Mouse (Mus musculus): ENCODE data around the gene Nsl1.

Nsl1 gene

DNA sequence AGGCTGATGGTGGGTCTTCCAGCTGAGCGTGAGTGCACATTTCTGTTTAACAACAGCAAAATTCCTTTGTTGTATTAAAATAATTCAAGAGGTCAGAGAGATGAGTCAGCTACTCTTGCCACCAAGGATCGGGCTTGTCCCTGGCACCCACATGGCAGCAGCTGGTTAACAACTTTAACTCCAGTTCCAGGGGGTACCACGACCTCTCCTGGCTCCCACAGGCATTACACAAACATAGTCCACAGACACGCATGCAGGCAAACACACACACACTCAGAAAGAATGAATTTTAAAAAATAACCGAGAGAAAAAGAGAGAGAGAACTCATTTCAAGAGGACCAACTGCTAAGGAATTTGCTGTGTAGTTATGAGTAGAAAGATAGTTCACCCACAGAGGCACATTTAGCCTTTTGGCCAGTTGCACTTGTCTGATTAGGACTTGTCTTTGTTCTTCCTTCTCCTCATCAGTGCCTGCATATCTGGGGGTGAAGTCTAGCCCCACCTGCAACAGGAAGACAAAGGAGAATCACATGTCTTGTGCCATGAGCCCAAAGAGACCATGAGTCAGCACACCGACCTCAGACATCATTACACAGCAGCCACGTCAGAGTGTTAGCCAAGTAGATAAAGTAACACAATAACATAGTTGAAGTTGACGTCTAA is 7.8 kb upstream of the Nsl1 start:
- no peak for DNase-seq (ENCODE audit: low spot score)

DNA sequence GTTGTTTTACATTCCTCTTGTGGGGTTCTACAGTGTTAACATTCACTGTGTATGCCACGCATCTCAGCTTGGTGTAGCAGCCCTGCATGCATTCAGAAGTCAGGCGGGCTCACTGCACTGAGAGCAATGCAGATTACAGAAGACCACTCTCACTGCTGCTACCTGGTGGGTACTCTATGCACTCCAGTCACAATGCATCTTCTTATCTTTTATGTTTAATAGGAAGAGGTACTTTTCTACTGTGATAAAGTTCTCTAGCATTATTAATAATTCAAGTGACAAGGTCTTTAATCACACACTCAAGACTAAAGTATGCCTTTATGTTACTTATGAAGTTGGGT is 7.3 kb upstream of the Nsl1 start:
- no peak for DNase-seq (ENCODE audit: low spot score)

GRCm38 (mm10) chr1:191057461-191057860 is 5.4 kb upstream of the Nsl1 start:
- no peak for DNase-seq (ENCODE audit: low spot score)

DNA sequence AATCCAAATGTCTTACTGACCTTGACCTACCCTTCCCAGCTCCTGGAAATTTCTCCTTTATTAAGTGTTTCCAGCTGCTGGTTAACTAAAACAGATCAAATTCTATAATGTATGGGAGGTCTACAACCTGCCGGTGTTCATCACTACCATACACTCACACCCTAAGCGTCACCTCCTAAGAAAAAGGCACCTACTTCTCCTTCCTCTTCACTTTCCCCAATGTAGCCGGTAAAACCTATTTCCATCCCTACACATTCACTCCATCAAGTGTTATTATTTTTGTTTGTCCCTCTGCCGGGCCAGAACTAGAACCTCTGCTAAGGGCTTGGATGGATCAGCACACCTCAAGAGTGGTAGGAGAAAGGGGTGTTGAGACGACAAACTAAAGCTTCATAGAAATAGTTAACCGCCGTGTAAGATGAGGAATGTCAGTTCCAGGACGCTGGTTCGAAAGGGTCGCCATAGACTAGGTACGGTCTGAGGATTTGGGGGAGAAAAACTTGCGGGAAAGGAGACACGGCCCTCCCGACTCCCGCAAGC is 501 bp upstream of the Nsl1 start:
- no peak for DNase-seq (ENCODE audit: low spot score)

- no peak for DNase-seq (ENCODE audit: low spot score)
Measured at GRCm38 (mm10) chr1:191063700-191064099, 888 bp downstream of the Nsl1 start.

- DNase-seq (ENCODE audit: low spot score): no peak
Measured at GRCm38 (mm10) chr1:191064535-191064934, 1.7 kb downstream of the Nsl1 start.

- DNase-seq (ENCODE audit: low spot score): no peak
Measured at GRCm38 (mm10) chr1:191065188-191065587, 2.4 kb downstream of the Nsl1 start.

GRCm38 (mm10) chr1:191068377-191068776 is 5.6 kb downstream of the Nsl1 start:
- DNase-seq (ENCODE audit: low spot score): no peak

- no peak for DNase-seq (ENCODE audit: low spot score)
Measured at GRCm38 (mm10) chr1:191070259-191070658, 7.4 kb downstream of the Nsl1 start.

DNA sequence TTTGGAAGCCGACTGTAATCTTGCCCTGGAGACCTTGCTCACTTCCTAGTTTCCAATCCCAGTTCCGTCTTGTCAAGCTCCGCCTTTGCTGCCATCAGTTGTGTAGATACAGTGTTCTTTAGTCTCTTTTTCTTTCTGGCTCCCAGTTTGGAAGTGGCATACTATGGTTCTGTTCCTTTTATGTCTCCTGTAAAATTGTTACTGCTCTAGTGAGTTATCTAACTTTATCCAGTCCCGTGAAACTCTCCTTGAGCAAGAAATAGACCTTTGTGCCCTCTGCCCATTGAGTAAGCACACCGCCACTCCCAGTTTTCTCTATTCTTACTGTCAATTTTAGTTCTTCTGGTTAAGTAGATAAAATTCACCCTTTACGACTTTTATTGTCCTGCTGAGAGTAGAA is 8.8 kb downstream of the Nsl1 start:
- no peak for DNase-seq (ENCODE audit: low spot score)

DNA sequence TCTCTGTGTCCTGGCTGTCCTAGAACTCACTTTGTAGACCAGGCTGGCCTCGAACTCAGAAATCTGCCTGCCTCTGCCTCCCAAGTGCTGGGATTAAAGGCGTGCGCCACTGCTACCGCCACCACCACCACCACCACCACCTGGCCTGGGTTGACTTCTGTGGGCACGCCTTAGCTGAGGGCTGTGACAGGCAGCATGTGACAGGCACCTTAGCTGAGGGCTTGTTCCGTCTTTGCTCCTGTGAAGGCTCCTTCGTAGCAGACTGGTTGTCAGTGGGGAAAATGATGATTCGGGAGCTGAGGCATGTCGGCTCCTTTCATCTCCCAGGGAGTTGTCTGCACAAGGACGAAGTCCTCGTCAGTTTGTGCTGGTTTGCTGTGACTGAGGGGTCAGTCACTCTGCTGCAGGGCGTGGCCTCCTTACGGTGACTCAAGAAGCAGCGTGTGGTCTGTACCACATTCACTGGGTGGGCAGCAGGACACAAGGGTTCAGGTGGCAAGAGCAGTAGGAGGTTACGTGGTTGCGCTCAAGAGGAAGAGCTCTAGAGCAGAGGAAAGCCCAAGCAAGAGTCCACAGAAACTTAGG is 9.6 kb downstream of the Nsl1 start:
- no peak for DNase-seq (ENCODE audit: low spot score)

- DNase-seq (ENCODE audit: low spot score): no peak
Measured at GRCm38 (mm10) chr1:191073001-191073400, 10.2 kb downstream of the Nsl1 start.

- DNase-seq (ENCODE audit: low spot score): no peak
Measured at GRCm38 (mm10) chr1:191073486-191073885, 10.7 kb downstream of the Nsl1 start.

DNA sequence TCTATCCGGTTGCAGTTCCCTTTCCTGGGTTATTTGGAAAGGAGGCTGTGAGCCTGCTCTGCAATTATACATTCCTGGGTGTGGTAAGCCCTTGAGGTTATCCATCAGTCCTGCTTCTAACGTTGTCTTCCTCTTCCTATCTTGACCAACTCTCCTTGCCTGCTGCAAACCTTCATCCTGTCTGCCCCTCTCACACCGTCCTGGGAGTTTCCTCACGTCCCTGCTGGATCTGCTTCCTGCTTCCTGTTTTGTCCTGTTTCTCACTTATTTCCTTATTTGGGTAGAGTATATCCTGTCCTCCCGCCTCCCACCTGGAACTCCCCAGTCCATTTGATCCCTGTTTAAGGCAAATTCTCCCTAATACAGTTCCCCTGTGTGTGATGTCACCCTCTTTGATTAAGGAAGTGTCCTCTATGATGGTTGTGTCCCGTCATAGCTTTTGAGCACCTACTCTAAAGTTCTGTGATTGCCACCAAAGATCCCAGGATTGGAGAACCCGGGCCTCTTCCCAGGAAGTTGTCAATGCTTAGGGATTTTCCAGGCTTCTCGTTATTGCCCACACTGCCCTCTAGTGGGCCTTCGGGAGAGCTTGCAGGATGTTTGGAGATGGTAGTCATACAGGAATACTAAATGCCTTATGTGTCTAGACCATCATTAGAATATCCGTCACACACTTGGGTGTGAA is 12.5 kb downstream of the Nsl1 start:
- no peak for DNase-seq (ENCODE audit: low spot score)

- no peak for DNase-seq (ENCODE audit: low spot score)
Measured at GRCm38 (mm10) chr1:191083230-191083629, 20.4 kb downstream of the Nsl1 start.

DNA sequence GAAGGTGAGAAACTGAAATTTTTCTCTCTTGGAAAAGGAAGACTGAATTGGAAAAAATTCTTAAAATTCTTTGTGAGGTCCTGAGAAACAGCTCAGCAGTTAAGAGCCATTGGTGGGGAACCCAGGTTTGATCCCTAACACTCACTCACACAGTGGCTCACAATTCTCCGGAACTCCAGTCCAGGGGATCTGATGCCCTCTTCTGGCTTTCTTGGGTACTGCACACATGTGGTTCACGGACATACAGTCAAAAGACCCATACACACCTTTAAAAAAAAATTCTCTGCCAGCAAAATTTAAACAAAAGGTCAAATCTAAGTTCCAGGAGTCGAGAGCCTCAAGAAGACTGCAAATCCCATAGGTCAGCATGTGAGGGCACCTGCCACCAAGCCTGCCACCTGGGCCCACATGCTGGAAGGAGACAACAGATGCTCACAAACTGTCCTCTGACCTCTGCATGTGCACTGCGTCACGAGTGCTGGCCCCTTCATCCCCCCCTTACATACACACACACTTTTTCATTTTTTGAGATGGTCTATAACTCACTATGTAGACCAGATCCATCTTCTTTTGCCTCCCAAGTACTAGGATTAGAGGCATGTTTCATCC is 22.2 kb downstream of the Nsl1 start:
- no peak for DNase-seq (ENCODE audit: low spot score)

- no peak for DNase-seq (ENCODE audit: low spot score)
Measured at GRCm38 (mm10) chr1:191085597-191085996, 22.8 kb downstream of the Nsl1 start.

- DNase-seq (ENCODE audit: low spot score): no peak
Measured at GRCm38 (mm10) chr1:191086304-191086878, 23.6 kb downstream of the Nsl1 start.

DNA sequence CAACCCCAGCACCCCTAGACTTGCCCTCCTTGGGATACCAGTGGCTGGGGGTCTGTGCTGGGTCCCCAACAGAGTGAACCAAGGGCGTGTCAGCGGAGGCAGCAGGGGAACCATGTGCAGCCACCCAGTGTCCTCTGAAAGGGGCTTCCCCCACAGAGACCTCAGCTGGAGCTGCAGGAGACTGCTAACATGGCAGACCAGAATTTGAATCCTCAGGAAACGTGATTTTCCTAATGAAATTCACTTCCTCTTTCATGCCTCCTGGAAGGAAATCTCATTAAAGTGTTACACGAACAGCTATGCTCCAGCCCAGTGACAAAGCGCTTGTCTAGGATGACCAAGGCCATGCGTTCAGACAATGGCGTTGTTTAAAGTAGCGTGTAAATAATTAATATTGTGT is 24.1 kb downstream of the Nsl1 start:
- DNase-seq (ENCODE audit: low spot score): no peak

DNA sequence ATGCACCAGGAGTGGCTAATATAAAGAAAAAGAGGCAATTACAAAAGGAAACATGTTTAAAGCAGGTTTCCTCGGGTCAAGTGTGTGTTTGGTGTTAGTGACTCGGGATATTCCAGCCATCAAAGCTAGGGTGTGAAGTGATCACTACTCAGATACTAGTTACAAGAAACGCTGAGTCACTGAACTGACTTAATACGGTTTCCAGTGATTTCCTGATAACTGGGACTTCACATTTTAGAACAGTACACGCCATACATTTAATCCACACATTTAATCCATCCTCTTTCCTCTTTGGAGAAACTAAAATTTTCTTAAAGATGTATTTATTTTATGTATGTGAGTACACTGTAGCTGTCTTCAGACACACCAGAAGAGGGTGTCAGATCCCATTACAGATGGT is 25.1 kb downstream of the Nsl1 start:
- DNase-seq (ENCODE audit: low spot score): no peak

DNA sequence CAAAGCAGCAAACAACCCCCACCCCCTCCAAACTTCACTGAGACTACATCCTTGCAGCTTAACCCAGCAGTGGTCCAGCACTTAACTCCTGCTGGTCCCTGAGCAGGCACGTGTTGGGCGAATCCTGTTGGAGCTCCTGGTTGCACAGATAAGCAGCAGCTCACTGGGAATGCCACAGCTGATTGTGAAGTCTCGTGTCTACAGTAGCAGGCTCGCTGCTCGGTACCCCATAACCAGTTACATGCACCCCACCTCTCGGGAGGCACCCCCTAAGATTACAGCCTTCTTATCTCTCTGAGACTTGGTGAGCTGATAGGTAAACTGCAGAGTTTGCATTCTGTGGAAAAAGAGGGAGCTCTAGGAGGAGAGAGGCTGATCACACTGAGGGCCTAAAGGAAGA is 26.5 kb downstream of the Nsl1 start:
- no peak for DNase-seq (ENCODE audit: low spot score)

DNA sequence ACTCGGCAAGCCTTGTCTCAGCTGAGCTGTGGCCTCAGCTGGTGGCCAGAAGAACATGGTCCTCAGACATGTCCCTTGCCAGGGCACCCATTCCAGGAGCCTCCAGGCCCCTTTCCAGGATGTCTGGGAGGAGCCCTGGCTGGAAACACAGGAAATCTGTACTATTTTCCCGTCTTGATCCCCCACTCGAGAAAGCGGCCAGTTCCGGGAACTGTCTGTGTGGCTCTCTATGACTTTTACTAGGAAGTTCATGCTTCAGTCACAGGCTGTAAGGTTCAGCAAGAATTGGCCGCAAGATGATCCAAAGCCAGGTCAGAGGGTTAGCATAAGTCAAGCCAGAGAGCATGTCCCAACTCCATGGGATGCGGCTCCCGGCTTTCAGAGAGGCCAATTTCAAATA is 29.2 kb downstream of the Nsl1 start:
- DNase-seq (ENCODE audit: low spot score): no peak

GRCm38 (mm10) chr1:191093578-191093977 is 30.8 kb downstream of the Nsl1 start:
- DNase-seq (ENCODE audit: low spot score): no peak
